ENCODE assay signal across 8 mouse cellular contexts in the genomic region with DNA sequence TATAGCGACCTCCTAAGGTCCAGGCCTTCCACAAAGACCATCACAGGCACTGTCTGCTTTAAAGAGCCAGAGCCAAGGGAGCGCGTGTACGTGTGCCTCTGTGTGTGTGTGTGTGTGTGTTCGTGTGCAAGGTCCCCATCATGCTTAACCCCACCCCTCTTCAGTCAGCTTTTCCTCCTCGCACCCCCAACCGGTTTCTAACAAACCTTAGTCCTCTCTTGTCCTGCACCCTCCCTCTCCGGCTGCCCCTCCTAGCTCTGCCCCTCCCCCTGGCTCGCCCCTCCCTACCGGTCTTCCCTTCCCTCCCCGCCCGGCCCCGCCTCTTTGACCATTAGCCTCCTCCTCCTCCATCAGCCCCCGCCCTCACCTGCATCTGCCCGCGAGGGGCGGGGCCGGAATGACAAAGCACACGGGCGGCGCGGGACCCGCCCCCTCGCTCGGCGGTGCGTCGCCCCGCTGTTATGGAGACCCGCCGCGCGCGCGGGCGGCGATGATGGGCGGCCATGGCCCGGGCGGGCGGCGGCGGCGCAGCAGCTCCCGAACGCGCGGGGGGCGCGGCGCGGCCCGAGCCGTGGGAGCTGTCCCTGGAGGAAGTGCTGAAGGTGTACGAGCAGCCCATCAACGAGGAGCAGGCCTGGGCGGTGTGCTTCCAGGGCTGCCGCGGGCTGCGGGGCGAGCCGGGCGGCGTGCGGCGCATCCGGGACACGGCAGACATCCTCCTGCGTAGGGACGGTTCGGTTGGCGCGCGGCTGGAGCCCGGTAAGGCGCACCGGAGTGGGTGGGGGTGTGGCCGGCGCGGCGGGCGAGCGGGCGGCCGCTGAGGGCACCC. TPM values are rescaled to one million over a fixed set of nuclear protein-coding genes. Genes with fewer than 3 reads are reported as not detected.
A peak's percentile ranks its signal among the peaks of the same experiment; 100 is the strongest.
DNase-seq lines count a peak whose midpoint lies in the region; ATAC-seq and TF ChIP-seq lines count a peak whose summit lies in the region.

A gene (plus strand): TSS at position 452 of the 829 bp plus-strand sequence.

- TF ChIP-seq POLR2A in embryonic fibroblast, embryonic 13.5 days (IDR thresholded peaks at IDR 0.05; ENCODE audit: low read depth, low read length), result peak; percentile 84

- DNase-seq in CD4-positive, CD25-positive, alpha-beta regulatory T cell, adult 2 months (ENCODE audit: low read depth, low spot score), result peak; percentile 87
- peak; percentile 90 for DNase-seq in brain, adult 2 months (ENCODE audit: low read depth, low spot score)
- DNase-seq in kidney, postnatal 0 days (ENCODE audit: low spot score), result peak; percentile 86
- peak; percentile 64 for DNase-seq in liver, embryonic 13.5 days
- DNase-seq in neural tube, embryonic 11.5 days (ENCODE audit: low spot score), result peak; percentile 94
- DNase-seq in stomach, postnatal 0 days (ENCODE audit: low spot score), result peak; percentile 92

- ATAC-seq in heart, embryonic 12.5 days (ENCODE audit: insufficient number of reproducible peaks, low FRiP score), result peak; percentile 88
- peak; percentile 81 for ATAC-seq in kidney, postnatal 0 days (replicated peaks; ENCODE audit: low FRiP score, low read depth)
- ATAC-seq in liver, embryonic 13.5 days (ENCODE audit: low read depth), result peak; percentile 81
- peak; percentile 84 for ATAC-seq in neural tube, embryonic 11.5 days (ENCODE audit: insufficient read depth, low FRiP score, low TSS enrichment)
- ATAC-seq in stomach, postnatal 0 days (ENCODE audit: low FRiP score, low TSS enrichment), result peak; percentile 78

- TF ChIP-seq EP300 in stomach, postnatal 0 days (optimal IDR thresholded peaks at IDR 0.05), result no peak

- under 1% methylated on average over 85 of the region's 85 CpGs for WGBS in heart, embryonic 12.5 days
- under 1% methylated on average over 76 of the region's 85 CpGs for WGBS in kidney, postnatal 0 days
- 1% methylated on average over 85 of the region's 85 CpGs for WGBS in liver, embryonic 13.5 days (ENCODE audit: insufficient replicate concordance)
- under 1% methylated on average over 82 of the region's 85 CpGs for WGBS in neural tube, embryonic 11.5 days
- under 1% methylated on average over 73 of the region's 85 CpGs for WGBS in stomach, postnatal 0 days

- peaks cover 19% of the 10 kb centered on the region for H3K27me3 ChIP-seq in heart, embryonic 12.5 days (replicated peaks)
- no peaks in the 10 kb centered on the region for H3K27me3 ChIP-seq in kidney, postnatal 0 days (ENCODE audit: insufficient read depth, low read length)
- peaks cover 18% of the 10 kb centered on the region for H3K27me3 ChIP-seq in liver, embryonic 13.5 days
- H3K27me3 ChIP-seq in neural tube, embryonic 11.5 days (ENCODE audit: control insufficient read depth, insufficient read depth, low read length), result no peaks in the 10 kb centered on the region
- H3K27me3 ChIP-seq in stomach, postnatal 0 days (ENCODE audit: control insufficient read depth, insufficient read depth, low read length), result no peaks in the 10 kb centered on the region

- H3K9ac ChIP-seq in heart, embryonic 12.5 days, result peak within 1 kb of the TSS; percentile 60
- H3K9ac ChIP-seq in kidney, postnatal 0 days (ENCODE audit: low read depth, low read length), result peak within 1 kb of the TSS; percentile 39; the same call in 1 of the 2 replicates
- H3K9ac ChIP-seq in liver, embryonic 13.5 days, result peak within 1 kb of the TSS; percentile 77
- peak within 1 kb of the TSS; percentile 84 for H3K9ac ChIP-seq in neural tube, embryonic 11.5 days (ENCODE audit: low read length)
- H3K9ac ChIP-seq in stomach, postnatal 0 days (ENCODE audit: low read length), result peak within 1 kb of the TSS; percentile 48

- peaks cover 12% of the 10 kb centered on the region for H3K4me1 ChIP-seq in embryonic fibroblast, embryonic 13.5 days (ENCODE audit: control insufficient read depth, insufficient read depth, low read length)
- H3K4me1 ChIP-seq in heart, embryonic 12.5 days (replicated peaks), result peaks cover 38% of the 10 kb centered on the region
- 0 out of 2 replicates have a peak, but pooled peaks cover 2% of the 10 kb centered on the region for H3K4me1 ChIP-seq in kidney, postnatal 0 days (replicated peaks; ENCODE audit: insufficient read depth, low read length)
- H3K4me1 ChIP-seq in liver, embryonic 13.5 days (replicated peaks), result peaks cover 66% of the 10 kb centered on the region
- H3K4me1 ChIP-seq in neural tube, embryonic 11.5 days (ENCODE audit: control insufficient read depth, insufficient read depth, low read length), result peaks cover 8% of the 10 kb centered on the region; the same call in 1 of the 2 replicates
- H3K4me1 ChIP-seq in stomach, postnatal 0 days (replicated peaks; ENCODE audit: control insufficient read depth, insufficient read depth), result no peaks in the 10 kb centered on the region

- no peaks in the 10 kb centered on the region for H3K9me3 ChIP-seq in heart, embryonic 12.5 days (replicated peaks)
- H3K9me3 ChIP-seq in kidney, postnatal 0 days (replicated peaks; ENCODE audit: low read length), result no peaks in the 10 kb centered on the region
- no peaks in the 10 kb centered on the region for H3K9me3 ChIP-seq in liver, embryonic 13.5 days (replicated peaks)
- no peaks in the 10 kb centered on the region for H3K9me3 ChIP-seq in neural tube, embryonic 11.5 days (ENCODE audit: control insufficient read depth, low read length)
- no peaks in the 10 kb centered on the region for H3K9me3 ChIP-seq in stomach, postnatal 0 days (ENCODE audit: control insufficient read depth, low read length)

- peak within 1 kb of the TSS; percentile 99 for H3K4me2 ChIP-seq in heart, embryonic 12.5 days
- H3K4me2 ChIP-seq in kidney, postnatal 0 days (ENCODE audit: low read length), result peak within 1 kb of the TSS; percentile 62
- peak within 1 kb of the TSS; percentile 98 for H3K4me2 ChIP-seq in liver, embryonic 13.5 days
- H3K4me2 ChIP-seq in neural tube, embryonic 11.5 days (ENCODE audit: low read depth), result peak within 1 kb of the TSS; percentile 75
- H3K4me2 ChIP-seq in stomach, postnatal 0 days (replicated peaks; ENCODE audit: low read depth), result peak within 1 kb of the TSS; percentile 77

- H3K4me3 ChIP-seq in embryonic fibroblast, embryonic 13.5 days (ENCODE audit: insufficient read depth, low read length), result peak within 1 kb of the TSS; percentile 36
- peak within 1 kb of the TSS; percentile 68 for H3K4me3 ChIP-seq in heart, embryonic 12.5 days
- H3K4me3 ChIP-seq in kidney, postnatal 0 days (replicated peaks; ENCODE audit: low read depth, low read length), result peak within 1 kb of the TSS; percentile 39
- H3K4me3 ChIP-seq in liver, embryonic 13.5 days (replicated peaks), result peak within 1 kb of the TSS; percentile 74
- H3K4me3 ChIP-seq in neural tube, embryonic 11.5 days (ENCODE audit: low read depth, low read length), result peak within 1 kb of the TSS; percentile 81
- H3K4me3 ChIP-seq in stomach, postnatal 0 days (ENCODE audit: low read depth, low read length), result peak within 1 kb of the TSS; percentile 52

- no peak for TF ChIP-seq CTCF in embryonic fibroblast, embryonic 13.5 days (IDR thresholded peaks at IDR 0.05; ENCODE audit: borderline replicate concordance, insufficient read depth, low read length)
- TF ChIP-seq CTCF in kidney, postnatal 0 days (IDR thresholded peaks at IDR 0.05; ENCODE audit: low read depth), result no peak
- TF ChIP-seq CTCF in stomach, postnatal 0 days (IDR thresholded peaks at IDR 0.05; ENCODE audit: low read depth), result no peak

- H3K27ac ChIP-seq in embryonic fibroblast, embryonic 13.5 days (ENCODE audit: insufficient read depth, low read length), result peak within 1 kb of the TSS; percentile 98
- 0 out of 2 replicates have a peak within 1 kb of the TSS, but pooled peaks have one; percentile 10 for H3K27ac ChIP-seq in heart, embryonic 12.5 days (ENCODE audit: poor library complexity, severe bottlenecking)
- H3K27ac ChIP-seq in kidney, postnatal 0 days, result no peak within 1 kb of the TSS
- H3K27ac ChIP-seq in liver, embryonic 13.5 days, result peak within 1 kb of the TSS; percentile 77
- peak within 1 kb of the TSS; percentile 73 for H3K27ac ChIP-seq in neural tube, embryonic 11.5 days (ENCODE audit: low read depth, low read length)
- H3K27ac ChIP-seq in stomach, postnatal 0 days (replicated peaks), result peak within 1 kb of the TSS; percentile 71

- H3K36me3 ChIP-seq in heart, embryonic 12.5 days, result no peaks in the 10 kb centered on the region
- H3K36me3 ChIP-seq in kidney, postnatal 0 days (ENCODE audit: insufficient read depth, low read length), result no peaks in the 10 kb centered on the region
- H3K36me3 ChIP-seq in liver, embryonic 13.5 days, result no peaks in the 10 kb centered on the region
- no peaks in the 10 kb centered on the region for H3K36me3 ChIP-seq in neural tube, embryonic 11.5 days (ENCODE audit: control insufficient read depth, insufficient read depth, low read length)
- H3K36me3 ChIP-seq in stomach, postnatal 0 days (ENCODE audit: control insufficient read depth, insufficient read depth, low read length), result no peaks in the 10 kb centered on the region

RNA-seq across cellular contexts. Expression of the gene that starts here (rescaled TPM):
- polyA plus RNA-seq in embryonic fibroblast, embryonic 13.5 days (2011; ENCODE audit: insufficient read length, low read depth, missing spikeins), result 3.0 and 4.7 TPM in 2 replicates
- 2.8 and 3.4 TPM in 2 replicates for polyA plus RNA-seq in heart, embryonic 12.5 days (2016; fragmentation: Nextera tagmentation; extraction: Ambion mirVana)
- 5.7 and 5.8 TPM in 2 replicates for polyA plus RNA-seq in kidney, postnatal 0 days (2015; fragmentation: Nextera tagmentation; extraction: Ambion mirVana)
- 3.1 and 3.4 TPM in 2 replicates for polyA plus RNA-seq in liver, embryonic 13.5 days (2015; fragmentation: Nextera tagmentation; extraction: Ambion mirVana)
- polyA plus RNA-seq in neural tube, embryonic 11.5 days (2014; fragmentation: Nextera tagmentation; extraction: Ambion mirVana), result 16.9 and 17.3 TPM in 2 replicates
- 12.4 and 13.1 TPM in 2 replicates for polyA plus RNA-seq in stomach, postnatal 0 days (2015; fragmentation: Nextera tagmentation; extraction: Ambion mirVana)
